Mouse (Mus musculus): ENCODE results near the gene Tor1aip2. TPM values are rescaled to one million over a fixed set of nuclear protein-coding genes. Genes with fewer than 3 reads are reported as not detected.
"Not testable (repeated sequence)": the region's sequence is repeated elsewhere in the genome, so short reads cannot be mapped to it uniquely, and the experiment has no call there.

Gene Tor1aip2
- polyA plus RNA-seq (2017; shearing (Covaris generic)): 10 to 100 TPM; 35.2 to 50.4 (median 37.2) TPM

DNA sequence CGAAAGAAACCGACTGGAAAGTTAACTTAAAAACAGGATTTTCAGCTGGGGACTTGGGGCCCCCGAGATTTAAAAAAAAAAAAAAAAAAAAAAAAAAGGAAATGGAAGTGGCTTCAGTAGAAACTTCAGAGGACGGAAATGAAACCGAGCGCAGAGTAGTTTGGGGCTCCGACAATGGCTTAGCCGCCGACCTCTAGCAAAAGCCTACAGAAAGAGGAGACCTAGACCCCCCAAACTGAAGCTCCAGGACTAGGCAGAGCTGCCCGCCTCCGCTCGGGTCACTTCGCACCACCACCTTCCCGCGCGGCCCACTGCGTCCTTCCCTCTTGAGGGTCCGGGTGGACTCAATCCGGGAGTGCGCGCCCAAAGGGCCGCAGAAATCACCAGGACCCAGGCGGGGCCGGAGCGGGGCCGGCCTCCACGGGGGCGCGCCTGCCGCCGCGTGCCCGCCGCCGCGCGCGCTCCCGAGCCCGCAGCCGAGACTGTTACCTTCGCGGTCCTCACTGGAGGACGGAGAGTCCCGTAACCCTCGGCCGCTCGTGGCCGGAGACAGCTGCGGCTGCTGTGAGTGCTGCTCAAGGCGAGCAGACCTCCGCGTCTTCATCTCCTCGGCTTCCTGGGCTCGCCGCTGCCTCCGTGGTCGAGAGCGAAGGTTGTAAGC lies at the start of gene Tor1aip2:
TSS of gene Tor1aip2 (plus strand) at position 135 of the 661 bp plus-strand sequence.
- peak; percentile 29 for ATAC-seq

GRCm38 (mm10) chr1:155987625-155988024 lies 47.6 kb upstream of the Tor1aip2 start:
- no peak for ATAC-seq

DNA sequence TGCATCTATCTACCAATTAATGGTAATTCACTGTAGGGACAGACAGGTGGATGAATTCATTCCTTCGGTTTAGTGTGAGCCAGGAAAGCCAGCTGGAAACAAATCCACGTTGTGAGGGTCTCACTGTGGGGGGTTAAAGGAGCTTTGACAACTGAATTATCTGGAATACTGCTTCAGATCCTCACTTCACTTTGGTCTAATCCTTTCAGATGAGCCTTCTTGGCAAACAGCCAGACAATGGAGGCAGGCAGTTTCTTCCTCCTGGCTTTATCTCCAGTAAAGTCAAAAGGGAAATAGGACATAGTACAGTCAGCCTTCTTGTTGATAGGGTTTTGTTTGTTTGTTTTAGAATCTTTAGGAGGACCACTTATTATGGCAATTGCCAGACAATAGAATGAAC lies 45.8 kb upstream of the Tor1aip2 start:
- no peak for ATAC-seq

DNA sequence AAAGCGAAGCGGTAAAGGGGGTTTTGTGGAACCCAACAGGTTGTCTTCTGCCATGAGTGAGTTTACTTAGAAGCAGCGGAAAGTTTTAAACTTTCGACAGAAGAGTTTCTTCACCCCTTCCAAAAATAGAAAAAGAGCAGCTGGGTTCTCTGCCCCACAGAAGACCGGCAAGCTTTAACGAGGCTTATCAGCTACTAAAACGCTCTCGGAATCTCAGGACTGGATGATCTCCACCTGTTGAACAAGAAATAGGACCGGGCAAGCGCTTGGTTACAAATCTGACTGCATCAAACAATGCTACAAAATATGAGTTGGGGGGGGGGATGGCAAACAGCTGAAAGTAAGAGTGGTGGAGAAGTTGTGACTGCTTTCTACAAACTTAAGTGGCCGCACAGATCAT lies 44.8 kb upstream of the Tor1aip2 start:
- no peak for ATAC-seq

GRCm38 (mm10) chr1:155994524-155994923 lies 40.7 kb upstream of the Tor1aip2 start:
- no peak for ATAC-seq

DNA sequence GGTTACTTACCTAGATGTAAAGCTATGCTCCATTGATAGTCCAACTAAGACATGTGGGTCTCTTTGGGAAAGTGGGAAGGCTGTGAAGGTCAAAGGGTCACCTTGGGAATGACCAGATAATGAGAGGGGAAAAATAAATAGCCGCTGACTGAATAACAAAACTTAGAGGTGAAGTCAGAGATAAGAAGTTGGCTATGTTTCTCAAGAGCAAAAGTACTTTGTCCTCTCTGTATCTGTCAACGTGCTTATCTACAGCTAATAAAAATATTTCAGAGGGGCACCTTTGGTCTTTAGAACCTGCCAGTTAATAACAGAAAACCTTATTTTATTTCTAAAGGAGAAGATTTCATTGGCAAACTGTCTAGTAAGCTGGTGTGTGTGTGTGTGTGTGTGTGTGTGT lies 39.6 kb upstream of the Tor1aip2 start:
- no peak for ATAC-seq

DNA sequence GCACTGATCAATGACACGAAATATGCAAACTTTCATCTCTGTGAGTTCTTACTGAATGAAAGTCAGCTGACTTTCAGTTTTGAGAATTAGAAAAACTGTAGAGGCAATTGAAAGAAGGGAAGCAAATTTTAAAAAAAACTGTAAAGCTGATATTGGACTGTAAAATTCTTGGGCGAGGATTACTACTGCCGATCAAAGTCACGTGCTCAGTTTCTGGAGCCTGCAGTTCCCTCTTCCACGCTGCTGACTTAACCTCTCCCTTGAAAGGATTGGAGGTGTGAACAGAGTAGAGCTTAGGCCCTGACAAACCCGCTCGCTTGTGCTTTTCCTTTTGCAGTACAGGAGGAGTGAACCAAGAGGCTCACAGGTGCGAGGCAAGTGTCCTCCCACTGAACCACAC lies 32.8 kb upstream of the Tor1aip2 start:
- no peak for ATAC-seq

DNA sequence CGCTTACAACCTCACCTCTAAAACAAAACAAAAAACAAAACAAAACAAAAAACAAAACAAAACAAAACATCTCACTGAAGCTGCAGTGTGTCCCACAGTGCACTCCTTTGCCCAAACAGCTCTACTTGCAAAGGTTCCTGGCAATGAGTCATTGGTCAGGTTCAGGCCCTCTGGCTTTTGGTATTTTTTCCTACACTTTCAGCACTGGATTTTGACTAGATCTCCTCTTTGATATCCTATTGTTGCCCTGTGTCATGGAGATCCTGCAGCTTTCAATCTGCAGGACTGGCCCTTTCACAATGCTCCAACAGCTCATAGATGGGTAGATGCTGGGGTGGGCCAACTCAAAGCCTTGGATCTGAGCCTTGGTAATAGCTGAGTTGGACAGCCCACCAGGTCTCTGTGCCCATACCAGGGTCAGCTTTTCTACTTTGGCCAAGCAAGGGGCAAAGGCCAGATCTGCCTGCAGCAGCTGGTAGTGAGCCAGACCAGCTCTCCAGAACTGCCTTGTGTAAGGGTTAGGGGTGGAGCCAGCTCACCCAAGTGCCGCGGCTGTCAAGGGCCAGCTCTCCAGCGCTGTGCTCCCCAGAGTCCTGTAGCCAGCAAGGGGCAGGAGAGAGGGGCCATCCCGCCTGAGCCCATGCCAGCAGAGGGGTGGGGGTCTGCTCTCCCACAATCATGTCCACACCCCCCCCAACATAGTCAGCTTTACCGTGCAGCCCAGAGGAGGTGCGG lies 31.8 kb upstream of the Tor1aip2 start:
- ATAC-seq: no peak

DNA sequence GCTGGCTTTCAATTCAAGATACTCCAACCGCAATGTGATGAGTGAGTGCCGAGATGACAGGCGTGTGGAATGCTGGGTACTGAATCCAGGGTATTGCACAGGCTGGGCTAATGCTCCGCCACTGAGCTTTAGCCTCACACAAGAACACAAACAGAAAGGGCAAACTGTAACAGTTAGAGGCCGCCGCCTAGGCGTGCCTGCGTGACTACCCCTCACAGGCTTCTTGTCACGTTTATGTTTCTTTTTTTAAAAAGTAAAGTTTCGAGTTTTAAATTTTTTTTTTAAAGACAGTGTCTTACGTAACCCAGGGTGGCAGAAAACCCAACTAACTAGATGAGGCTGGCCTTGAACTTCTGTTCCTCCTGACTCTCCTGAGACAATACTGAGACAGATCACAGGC lies 29.3 kb upstream of the Tor1aip2 start:
- ATAC-seq: no peak

- ATAC-seq: peak; percentile 81
Observed at GRCm38 (mm10) chr1:156009003-156009402, 26.2 kb upstream of the Tor1aip2 start.

DNA sequence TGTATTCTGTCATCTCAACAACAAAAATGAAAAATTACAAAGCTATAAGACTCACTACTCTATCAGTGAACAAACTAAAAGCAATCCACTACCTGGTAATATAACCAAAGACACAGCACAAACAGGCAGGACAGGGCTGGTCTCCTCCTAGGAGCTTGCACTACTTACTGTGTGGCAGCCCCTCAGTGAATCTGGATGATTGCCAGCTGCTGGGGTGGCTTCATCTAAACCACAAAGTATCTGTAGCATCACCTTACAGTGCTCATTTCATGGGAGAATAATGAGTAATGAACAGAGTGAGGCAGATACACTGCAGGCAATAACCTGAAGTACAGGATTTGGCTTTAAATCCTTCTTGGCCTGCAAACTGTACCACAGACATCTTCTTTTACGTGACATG lies 15.4 kb upstream of the Tor1aip2 start:
- no peak for ATAC-seq

- no peak for ATAC-seq
Observed at GRCm38 (mm10) chr1:156020402-156020801, 14.8 kb upstream of the Tor1aip2 start.

- no peak for ATAC-seq
Observed at GRCm38 (mm10) chr1:156024831-156025503, 10.2 kb upstream of the Tor1aip2 start.

- ATAC-seq: peak; percentile 75
Observed at GRCm38 (mm10) chr1:156027849-156028248, 7.4 kb upstream of the Tor1aip2 start.

GRCm38 (mm10) chr1:156028340-156028975 lies 6.7 kb upstream of the Tor1aip2 start:
- ATAC-seq: peak; percentile 33

GRCm38 (mm10) chr1:156033921-156034320 lies 1.3 kb upstream of the Tor1aip2 start:
- no peak for ATAC-seq

DNA sequence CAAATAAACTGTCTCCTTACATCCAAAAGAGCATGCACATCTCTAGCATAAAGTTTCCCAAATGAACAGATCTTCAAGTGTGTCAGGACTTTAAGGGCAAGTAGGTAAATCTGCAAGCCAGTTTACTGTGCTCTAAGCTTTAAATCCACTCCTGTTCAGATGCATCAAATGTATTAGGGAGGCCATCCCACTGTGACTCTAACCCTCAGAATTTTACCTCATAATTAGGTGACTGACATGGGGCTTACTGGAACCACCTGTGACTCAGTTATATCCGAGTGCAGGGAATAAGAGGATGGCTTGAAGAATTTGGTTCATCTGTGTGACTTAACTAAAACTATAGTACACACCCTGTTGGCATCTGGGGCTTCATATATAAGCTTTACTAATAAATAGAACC lies 542 bp upstream of the Tor1aip2 start:
- no peak for ATAC-seq

- ATAC-seq: peak; percentile 79
Observed at GRCm38 (mm10) chr1:156035930-156036737, 931 bp downstream of the Tor1aip2 start, which contains the start of gene Tor1aip1. Gene Tor1aip1, minus strand, starts transcription at chr1:156036480.

- ATAC-seq: peak; percentile 16
Observed at GRCm38 (mm10) chr1:156037144-156037583, 2.0 kb downstream of the Tor1aip2 start.

- ATAC-seq: not testable (repeated sequence)
Observed at GRCm38 (mm10) chr1:156039989-156040388, 4.8 kb downstream of the Tor1aip2 start.

GRCm38 (mm10) chr1:156040731-156041401 lies 5.7 kb downstream of the Tor1aip2 start:
- peak; percentile 62 for ATAC-seq
